Mouse (Mus musculus) liver, adult 2 months (tissue): Measurements from ENCODE around the gene Zfp9. TPM values are rescaled to one million over a fixed set of nuclear protein-coding genes. Genes with fewer than 3 reads are reported as not detected.

ENCODE experiments used
- DNase-seq: peaks from one replicate; pipeline ENCODE4 v3.0.0-alpha.2; 2011; ENCODE audit warnings: low read depth, low spot score; ENCODE audit errors: extremely low read depth
- H3K27ac ChIP-seq: fragments of 200-500 bp; replicated peaks from 2 replicates; pipeline ENCODE4 v1.5.1; 2012; ENCODE audit warnings: low read depth, mild to moderate bottlenecking, control low read depth, inconsistent platforms, low read length; ENCODE audit not compliant: insufficient read depth
- H3K27me3 ChIP-seq: fragments of 200-500 bp; 2 replicates; pipeline ENCODE4 v1.6.1; 2012; ENCODE audit warnings: mild to moderate bottlenecking, moderate library complexity, low read length, inconsistent platforms; ENCODE audit not compliant: control insufficient read depth, insufficient read depth
- H3K36me3 ChIP-seq: fragments of 200-500 bp; 2 replicates; pipeline ENCODE4 v1.6.1; 2012; ENCODE audit warnings: low read length, inconsistent platforms; ENCODE audit not compliant: control insufficient read depth, insufficient read depth
- H3K4me1 ChIP-seq: fragments of 200-500 bp; 2 replicates; pipeline ENCODE4 v1.6.1; 2011; ENCODE audit warnings: low read length; ENCODE audit not compliant: control insufficient read depth, insufficient read depth
- H3K4me3 ChIP-seq: fragments of 200-500 bp; 2 replicates; pipeline ENCODE4 v1.5.1; 2011; ENCODE audit warnings: low read depth, mild to moderate bottlenecking, control low read depth, low read length, moderate library complexity; ENCODE audit not compliant: insufficient read depth
- H3K79me2 ChIP-seq: fragments of 200-500 bp; 2 replicates; pipeline ENCODE4 v1.6.1; 2012; ENCODE audit warnings: inconsistent platforms, mild to moderate bottlenecking, low read length, moderate library complexity; ENCODE audit not compliant: control insufficient read depth, insufficient read depth
- H3K9ac ChIP-seq: fragments of 200-500 bp; 2 replicates; pipeline ENCODE4 v1.6.1; 2012; ENCODE audit warnings: low read depth, mild to moderate bottlenecking, control low read depth, inconsistent platforms, low read length
- CTCF ChIP-seq: fragments of 200-500 bp; IDR thresholded peaks from 2 replicates; pipeline ENCODE4 v1.5.1; 2011; ENCODE audit warnings: low read depth, low read length, control low read depth
- POLR2A ChIP-seq: fragments of 200-500 bp; IDR thresholded peaks from 2 replicates; pipeline ENCODE4 v1.6.1; 2011; ENCODE audit warnings: low read length, control low read depth; ENCODE audit not compliant: insufficient read depth; ENCODE audit errors: extremely low read depth
- WGBS: fragments of 180-500 bp; shearing (Covaris S2); methylation state at CpG from one replicate; pipeline ENCODE4 v1.1.7; 2018; 5-methylcytosine and 5-hydroxymethylcytosine counted together
- polyA plus RNA-seq: library from polyadenylated mRNA; depleted of rRNA; stranded (reverse); fragments of >200 nt; gene quantifications from 2 replicates; pipeline ENCODE4 v1.2.3, GENCODE M21; 2012; rRNA removed
- total RNA-seq: library from RNA; depleted of rRNA; stranded (reverse); fragments of >200 nt; gene quantifications from 2 replicates; pipeline ENCODE4 v1.2.3, GENCODE M21; 2014; rRNA removed

The Zfp9 gene
- total and polyA plus RNA-seq, 2 experiments, result 0.37 to 0.99 TPM

- Histone ChIP-seq H3K27ac (no peak overlapping the region), H3K79me2 (no peaks in the 10 kb centered on the region)
- 89% methylated on average over 4 of the region's 4 CpGs for WGBS
These were observed 47.6 kb downstream of the Zfp9 start for GRCm38 (mm10) chr6:118431502-118431901.

DNA sequence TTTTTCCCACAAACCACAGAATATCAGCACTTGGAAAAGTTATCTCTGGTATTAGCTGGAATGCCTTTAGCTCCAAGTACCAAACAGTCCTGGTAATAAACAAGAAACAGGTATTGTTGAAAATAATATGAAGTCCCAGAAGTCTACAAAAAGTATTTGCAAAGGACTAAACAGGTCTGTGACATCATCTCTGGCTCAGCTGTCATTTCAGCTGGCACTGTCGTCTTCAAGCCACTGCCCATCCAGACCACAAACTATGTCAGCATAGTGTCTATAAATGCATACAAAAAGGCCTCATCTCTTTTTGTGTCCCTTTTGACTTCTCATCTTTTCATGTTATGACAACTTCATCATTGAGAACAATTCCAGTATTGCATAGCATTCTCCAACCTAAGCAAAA, 52.5 kb downstream of the Zfp9 start:
- H3K4me1 ChIP-seq, result no peaks in the 10 kb centered on the region

More at GRCm38 (mm10) chr6:118431502-118431901, 47.6 kb downstream of the Zfp9 start:
- no peak for TF ChIP-seq CTCF
- TF ChIP-seq POLR2A, result no peak
- no peaks in the 10 kb centered on the region for H3K4me1 ChIP-seq
- peaks cover 11% of the 10 kb centered on the region for H3K36me3 ChIP-seq
- no peak overlapping the region for H3K4me3 ChIP-seq
- no peak overlapping the region for H3K9ac ChIP-seq
- no peak for DNase-seq
- no peaks in the 10 kb centered on the region for H3K27me3 ChIP-seq

DNA sequence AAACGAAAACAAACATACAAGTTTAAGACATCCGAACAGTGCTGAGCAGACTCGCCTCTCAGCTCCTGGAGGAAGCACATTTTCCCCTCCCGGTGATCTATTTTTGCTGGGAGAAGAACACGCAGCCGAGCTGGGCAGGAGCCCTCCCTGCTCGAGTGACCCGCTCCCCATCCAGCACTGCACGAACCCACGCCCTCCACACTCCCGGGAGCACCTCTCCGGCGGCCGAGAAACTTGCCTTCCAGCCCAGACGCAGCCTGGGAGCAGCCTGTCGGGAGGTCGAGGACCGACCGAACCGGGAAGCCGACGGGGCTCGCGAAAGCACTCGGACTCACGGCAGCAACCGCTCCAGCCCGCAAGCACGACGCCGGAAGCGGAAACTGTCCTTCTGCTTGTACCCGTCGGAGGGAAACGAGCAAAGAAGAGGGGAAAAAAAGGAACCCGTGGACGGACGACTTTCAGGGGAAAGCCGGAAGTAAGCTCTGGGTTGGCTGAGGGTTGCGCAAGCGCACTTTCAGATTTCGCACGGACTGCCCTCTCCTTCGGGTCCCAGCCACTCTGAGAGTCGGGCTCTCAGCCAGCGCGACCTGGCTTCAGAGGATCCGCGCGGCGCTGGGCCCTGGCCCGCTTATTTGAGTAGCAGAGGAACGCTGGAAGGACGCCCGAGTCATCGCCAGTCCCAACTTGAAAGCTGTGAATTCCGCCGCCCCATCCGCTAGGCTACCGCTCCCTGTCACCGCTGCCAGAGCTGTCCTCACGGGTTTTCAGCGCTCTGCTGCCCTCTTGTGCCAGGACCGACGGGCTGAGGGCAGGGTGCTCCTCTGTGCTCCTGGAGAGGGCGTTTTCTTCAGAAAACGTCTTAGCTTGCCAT, 59.8 kb downstream of the Zfp9 start, which contains the start of gene Bms1:
Gene Bms1 (minus strand): TSS at position 425 of the 871 bp plus-strand sequence.
- Histone ChIP-seq H3K4me1 (peaks cover 3% of the 10 kb centered on the region; the same call in 1 of the 2 replicates), H3K79me2 (peaks cover 5% of the 10 kb centered on the region; the same call in 1 of the 2 replicates), H3K4me3 (peak within 1 kb of the TSS; percentile 89), H3K9ac (peak within 1 kb of the TSS; percentile 88), H3K36me3 (peaks cover 11% of the 10 kb centered on the region), H3K27ac (peak within 1 kb of the TSS; percentile 50), H3K27me3 (no peaks in the 10 kb centered on the region)
- under 1% methylated on average over 67 of the region's 67 CpGs for WGBS
- TF ChIP-seq POLR2A, result peak; percentile 75
- TF ChIP-seq CTCF, result peak; percentile 97
- DNase-seq, result peak; percentile 95

More for the DNA sequence above, 52.5 kb downstream of the Zfp9 start:
- 95% methylated on average over 1 of the region's 1 CpGs for WGBS
- no peak overlapping the region for H3K27ac ChIP-seq
- peaks cover 11% of the 10 kb centered on the region for H3K36me3 ChIP-seq
- H3K79me2 ChIP-seq, result no peaks in the 10 kb centered on the region
- H3K9ac ChIP-seq, result no peak overlapping the region
- no peak for DNase-seq
- TF ChIP-seq CTCF (no peak), POLR2A (no peak)
- no peak overlapping the region for H3K4me3 ChIP-seq
- H3K27me3 ChIP-seq, result no peaks in the 10 kb centered on the region

Other genes starting within 250 kb of the Zfp9 start
- gene Bms1, start 59.8 kb downstream of the Zfp9 start, total RNA-seq, result 8.9 and 11.1 TPM in 2 replicates
- 2.0 and 2.5 TPM in 2 replicates for gene Bms1, start 59.8 kb downstream of the Zfp9 start, polyA plus RNA-seq
- 0.37 and 1.1 TPM in 2 replicates for gene Zfp248, start 23.8 kb downstream of the Zfp9 start, total RNA-seq
- 0.10 and 0.17 TPM in 2 replicates for gene Zfp248, start 23.8 kb downstream of the Zfp9 start, polyA plus RNA-seq
- 2.6 and 4.0 TPM in 2 replicates for gene Ankrd26, start 82.9 kb upstream of the Zfp9 start, total RNA-seq
- 0.52 and 0.77 TPM in 2 replicates for gene Ankrd26, start 82.9 kb upstream of the Zfp9 start, polyA plus RNA-seq